Mouse (Mus musculus): Measurements from ENCODE around the gene Egln2. TPM values are rescaled to one million over a fixed set of nuclear protein-coding genes. Genes with fewer than 3 reads are reported as not detected.

Gene Egln2
- polyA plus RNA-seq, 1 experiment from 2014 or later, result 107 TPM

DNA sequence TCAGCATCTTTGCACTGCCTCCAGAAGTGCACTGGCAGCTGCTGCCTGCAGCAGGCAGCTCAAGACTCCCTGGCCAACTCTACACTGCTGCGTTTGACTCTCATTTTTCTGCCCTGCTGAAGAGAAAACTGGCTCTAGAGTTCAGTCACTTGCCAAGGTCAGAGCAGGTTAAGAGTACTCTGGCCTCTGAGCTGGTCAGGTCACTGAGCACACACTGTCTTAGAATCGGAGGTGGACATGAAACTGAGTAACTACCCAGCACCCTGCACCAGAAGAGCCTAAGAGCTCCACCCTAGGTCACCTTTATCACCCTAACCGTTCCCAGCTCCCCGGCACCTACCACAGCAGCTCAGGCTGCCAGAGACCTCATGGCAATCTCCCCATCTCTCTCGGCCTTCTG is 19.4 kb upstream of the Egln2 start:
- Histone ChIP-seq H3K4me2 (replicated peaks) (no peak overlapping the region), H3K4me3 (no peak overlapping the region), H3K27me3 (no peaks in the 10 kb centered on the region), H3K9me3 (no peaks in the 10 kb centered on the region), H3K9ac (replicated peaks) (no peak overlapping the region), H3K4me1 (no peaks in the 10 kb centered on the region), H3K27ac (replicated peaks) (no peak overlapping the region), H3K36me3 (peaks cover 78% of the 10 kb centered on the region)
- no peak for ATAC-seq (replicated peaks)
- WGBS, result 88% methylated on average over 5 of the region's 5 CpGs

DNA sequence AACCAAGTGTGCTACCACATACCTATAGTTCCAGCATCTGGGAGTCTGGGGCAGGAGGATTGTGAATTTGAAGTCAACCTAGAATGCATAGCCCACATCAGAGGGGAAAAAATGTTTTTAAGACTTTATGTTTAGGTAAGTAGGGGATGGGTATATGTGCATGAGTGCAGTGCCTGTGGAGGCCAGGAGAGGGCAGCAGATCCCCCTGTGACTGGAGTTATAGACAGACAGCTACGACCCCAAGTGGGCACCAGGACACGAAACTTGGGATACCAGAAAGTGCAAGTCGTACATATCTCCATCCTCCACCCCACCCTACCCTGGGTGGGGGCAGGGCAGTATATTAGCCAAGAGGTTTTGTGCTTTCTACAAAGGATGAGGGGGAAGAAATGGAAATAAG is 18.4 kb upstream of the Egln2 start:
- Histone ChIP-seq H3K27me3 (no peaks in the 10 kb centered on the region), H3K9me3 (no peaks in the 10 kb centered on the region), H3K4me1 (0 out of 2 replicates have a peak, but pooled peaks cover 2% of the 10 kb centered on the region), H3K27ac (replicated peaks) (no peak overlapping the region), H3K9ac (replicated peaks) (no peak overlapping the region), H3K36me3 (peaks cover 67% of the 10 kb centered on the region), H3K4me3 (no peak overlapping the region), H3K4me2 (replicated peaks) (no peak overlapping the region)
- WGBS, result 55% methylated on average over 3 of the region's 3 CpGs
- no peak for ATAC-seq (replicated peaks)

DNA sequence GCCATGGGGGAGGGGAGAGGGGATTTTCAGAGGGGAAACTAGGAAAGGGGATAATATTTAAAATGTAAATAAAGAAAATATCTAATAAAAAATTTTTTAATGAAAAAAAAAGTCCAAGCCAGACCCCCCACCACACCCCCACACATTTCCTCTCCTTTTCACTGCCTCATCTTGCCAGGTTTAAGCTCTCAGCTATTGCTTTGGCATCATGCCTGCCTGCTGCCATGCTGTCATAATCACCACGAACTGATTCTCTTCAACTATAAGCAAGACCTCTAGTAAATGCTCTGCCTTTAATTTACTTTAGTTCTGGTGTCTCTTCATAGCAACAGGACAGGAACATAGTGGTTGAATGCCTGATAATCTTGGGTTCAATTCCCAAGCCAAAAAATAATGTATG is 15.9 kb upstream of the Egln2 start:
- Histone ChIP-seq H3K27me3 (no peaks in the 10 kb centered on the region), H3K9me3 (no peaks in the 10 kb centered on the region), H3K4me1 (peaks cover 17% of the 10 kb centered on the region), H3K36me3 (peaks cover 43% of the 10 kb centered on the region), H3K9ac (replicated peaks) (no peak overlapping the region), H3K27ac (replicated peaks) (no peak overlapping the region), H3K4me2 (replicated peaks) (no peak overlapping the region), H3K4me3 (no peak overlapping the region)
- 61% methylated on average over 1 of the region's 1 CpGs for WGBS
- ATAC-seq (replicated peaks), result no peak

DNA sequence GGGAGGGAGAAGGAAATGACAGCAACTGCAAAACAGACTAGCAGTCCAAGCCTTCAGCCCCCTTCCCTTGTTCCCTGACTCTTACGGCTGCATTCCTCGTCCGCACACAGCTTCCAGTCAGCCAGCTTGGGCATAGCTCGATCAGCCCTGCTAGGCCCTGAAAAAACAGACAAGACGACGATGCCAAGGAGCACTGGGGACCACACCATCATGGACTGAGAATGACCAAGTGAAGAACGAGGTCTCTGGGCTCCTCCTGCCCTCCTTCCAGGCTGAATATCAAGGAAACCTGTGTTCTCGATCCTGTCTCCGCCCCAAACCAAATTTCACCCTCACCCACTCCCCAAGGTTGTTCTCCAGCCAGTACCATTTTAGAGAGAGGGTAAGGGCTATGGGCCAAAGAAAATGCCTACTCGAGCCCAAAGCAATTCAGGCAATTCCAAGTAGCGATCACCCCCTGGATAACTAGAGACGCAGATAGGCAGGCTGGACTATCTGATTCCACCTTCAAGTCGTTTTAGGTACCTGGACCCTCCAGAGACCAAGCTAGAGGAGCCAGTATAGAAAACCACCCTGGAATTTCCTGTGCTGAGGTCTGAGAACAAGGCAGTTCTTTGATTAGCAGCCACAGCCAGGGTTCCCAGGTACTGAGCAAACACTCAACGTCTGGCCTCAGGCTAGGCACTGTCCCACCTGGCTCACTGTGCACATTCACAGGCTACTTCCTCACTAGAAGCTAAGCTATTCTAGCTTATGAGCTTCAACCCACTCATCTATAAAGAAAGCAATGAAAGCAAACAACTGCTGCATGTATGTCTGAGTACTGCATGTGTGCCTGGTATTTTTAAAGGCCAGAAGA is 14.5 kb upstream of the Egln2 start, which contains the start of the genes Gm21983 and Mia:
TSS of gene Gm21983 (minus strand) at position 250 of the 859 bp plus-strand sequence.
TSS of gene Mia (minus strand) at position 321 of the 859 bp plus-strand sequence.
- Histone ChIP-seq H3K9me3 (no peaks in the 10 kb centered on the region), H3K9ac (replicated peaks) (no peak within 1 kb of the TSS), H3K27ac (replicated peaks) (peak within 1 kb of the TSS; percentile 96; the same call in 1 of the 2 replicates), H3K36me3 (peaks cover 28% of the 10 kb centered on the region), H3K27me3 (no peaks in the 10 kb centered on the region), H3K4me2 (replicated peaks) (no peak within 1 kb of the TSS), H3K4me1 (peaks cover 19% of the 10 kb centered on the region), H3K4me3 (no peak within 1 kb of the TSS)
- 74% methylated on average over 14 of the region's 14 CpGs for WGBS
- no peak for ATAC-seq (replicated peaks)

DNA sequence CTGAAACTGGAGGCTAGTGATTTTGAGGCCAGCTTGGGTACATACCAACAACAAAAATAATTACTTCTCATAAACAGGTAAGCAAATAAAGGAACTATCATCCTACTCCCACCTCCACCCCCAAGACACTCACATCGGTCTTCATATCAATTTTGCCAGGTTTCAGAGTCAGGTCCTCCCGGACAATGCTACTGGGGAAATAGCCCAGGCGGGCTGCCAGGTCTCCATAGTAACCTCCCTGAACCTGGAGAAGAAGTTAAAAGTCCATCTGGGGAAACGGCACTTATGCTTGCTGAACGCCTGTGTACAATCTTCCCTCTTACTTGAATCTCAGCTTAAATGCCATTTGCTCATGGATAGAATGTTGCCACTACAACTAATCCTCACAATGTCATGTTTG is 13.4 kb upstream of the Egln2 start:
- Histone ChIP-seq H3K9ac (replicated peaks) (no peak overlapping the region), H3K9me3 (no peaks in the 10 kb centered on the region), H3K4me3 (no peak overlapping the region), H3K4me2 (replicated peaks) (no peak overlapping the region), H3K27me3 (no peaks in the 10 kb centered on the region), H3K36me3 (peaks cover 18% of the 10 kb centered on the region), H3K4me1 (peaks cover 19% of the 10 kb centered on the region), H3K27ac (replicated peaks) (peak overlapping the region; percentile 96; the same call in 1 of the 2 replicates)
- ATAC-seq (replicated peaks), result no peak
- WGBS, result 50% methylated on average over 5 of the region's 5 CpGs

DNA sequence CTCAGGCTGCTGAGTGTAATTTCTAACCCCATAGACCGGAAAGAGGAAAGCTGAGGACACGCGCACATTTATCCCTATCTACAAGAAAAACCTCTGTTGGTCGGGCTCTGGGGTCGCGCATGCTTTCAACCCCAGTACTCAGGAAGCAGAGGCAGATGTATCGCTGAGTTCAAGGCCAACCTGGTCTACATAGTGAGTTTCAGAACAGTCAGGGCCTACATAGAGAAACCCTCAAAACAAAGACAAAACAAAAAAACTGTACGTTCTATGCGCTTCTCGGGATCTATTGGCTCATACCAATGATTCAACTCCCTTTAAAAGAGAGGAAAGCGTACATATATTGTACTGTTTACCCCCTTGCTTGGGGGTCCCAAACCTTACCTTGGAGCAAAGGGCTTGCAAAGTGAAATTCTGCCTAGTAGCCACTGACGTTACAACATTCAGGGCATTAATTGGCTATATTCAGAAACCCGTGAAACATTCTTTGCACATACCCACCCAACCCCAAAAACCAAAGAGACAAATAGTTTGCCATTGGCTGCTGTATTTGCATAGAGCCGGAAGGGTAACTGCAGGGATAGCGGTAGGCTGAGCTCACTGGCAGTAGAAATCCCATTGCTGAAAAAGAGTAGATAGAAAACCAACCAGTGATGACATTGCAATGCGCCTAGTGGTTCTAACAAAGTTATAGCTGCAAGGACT is 12.8 kb upstream of the Egln2 start:
- Histone ChIP-seq H3K4me2 (replicated peaks) (peak overlapping the region; percentile 53), H3K27me3 (no peaks in the 10 kb centered on the region), H3K4me3 (peak overlapping the region; percentile 84), H3K4me1 (peaks cover 19% of the 10 kb centered on the region), H3K27ac (replicated peaks) (peak overlapping the region; percentile 96), H3K9me3 (no peaks in the 10 kb centered on the region), H3K9ac (replicated peaks) (peak overlapping the region; percentile 42; the same call in 1 of the 2 replicates), H3K36me3 (peaks cover 16% of the 10 kb centered on the region)
- 47% methylated on average over 16 of the region's 16 CpGs for WGBS
- ATAC-seq (replicated peaks), result no peak

DNA sequence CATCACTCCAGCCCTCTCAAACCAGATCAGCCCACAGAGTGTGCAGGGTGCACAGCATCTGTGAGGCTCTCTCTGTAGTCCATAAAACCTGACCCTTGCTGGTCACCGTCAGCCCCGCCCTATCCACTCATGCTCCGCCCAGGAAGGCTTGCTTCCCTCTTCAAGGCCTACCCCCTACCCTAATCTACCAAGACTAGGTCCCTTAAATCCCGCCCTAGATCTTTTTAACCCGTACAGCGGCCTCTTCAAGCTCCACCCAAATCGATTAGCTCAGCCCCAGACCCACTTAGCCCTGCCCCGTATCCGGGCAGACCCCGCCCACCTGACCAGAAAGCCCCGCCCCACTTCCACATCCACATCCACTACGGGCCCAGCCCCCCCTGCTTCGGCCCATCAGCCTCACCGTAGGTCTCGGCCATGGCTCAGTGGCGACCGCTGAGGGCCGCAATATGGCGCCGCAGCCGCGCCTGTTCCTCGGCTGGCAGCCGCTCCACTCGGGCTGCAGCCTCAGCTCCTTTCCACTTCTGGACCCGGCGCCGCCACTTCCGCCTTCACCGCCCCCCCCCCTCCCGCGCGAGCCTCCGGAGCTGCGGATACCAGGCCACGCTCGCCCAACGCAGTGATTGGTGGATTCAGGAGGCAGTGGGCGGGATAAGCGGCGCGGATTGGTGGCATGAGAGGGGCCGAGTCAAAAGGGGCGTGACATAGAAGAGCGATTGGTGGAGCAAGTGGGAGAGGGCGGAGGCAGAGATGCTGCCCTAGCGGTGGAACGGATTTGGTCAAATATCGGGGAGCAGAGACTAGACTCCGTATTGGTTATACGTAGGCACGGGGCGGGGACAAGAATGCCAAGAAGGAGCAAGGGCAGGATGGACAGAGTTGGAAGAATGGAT is 12.0 kb upstream of the Egln2 start, which contains the start of gene Rab4b:
TSS of gene Rab4b (minus strand) at position 573 of the 893 bp plus-strand sequence.
- peak within 1 kb of the TSS; percentile 62 for H3K9ac ChIP-seq (replicated peaks)
- H3K9me3 ChIP-seq, result no peaks in the 10 kb centered on the region
- H3K4me2 ChIP-seq (replicated peaks), result peak within 1 kb of the TSS; percentile 53
- peak within 1 kb of the TSS; percentile 84 for H3K4me3 ChIP-seq
- H3K27ac ChIP-seq (replicated peaks), result peak within 1 kb of the TSS; percentile 96
- H3K36me3 ChIP-seq, result peaks cover 19% of the 10 kb centered on the region; the same call in 1 of the 2 replicates
- peak; percentile 98 for ATAC-seq (replicated peaks)
- no peaks in the 10 kb centered on the region for H3K27me3 ChIP-seq
- H3K4me1 ChIP-seq, result peaks cover 19% of the 10 kb centered on the region
- 1% methylated on average over 52 of the region's 53 CpGs for WGBS

DNA sequence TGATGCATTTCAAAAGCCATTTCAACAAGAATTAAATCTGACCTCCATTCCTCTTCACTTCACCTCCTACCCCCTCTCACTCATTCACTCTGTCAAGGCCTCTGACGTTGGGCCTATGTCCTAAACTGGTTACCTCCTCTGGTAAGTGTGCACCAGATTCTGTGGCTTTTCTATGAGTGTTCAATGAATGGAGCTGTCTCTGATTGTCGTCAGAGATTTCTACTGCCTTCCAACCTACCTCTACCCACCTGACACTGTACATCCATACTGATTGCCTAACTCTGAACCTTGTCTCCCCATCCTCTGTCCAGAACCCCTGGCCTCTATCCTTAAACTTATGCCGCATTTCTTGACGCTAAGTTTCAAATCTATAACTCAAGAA is 11.3 kb upstream of the Egln2 start:
- 21% methylated on average over 4 of the region's 4 CpGs for WGBS
- Histone ChIP-seq H3K36me3 (peaks cover 19% of the 10 kb centered on the region), H3K27me3 (no peaks in the 10 kb centered on the region), H3K9me3 (no peaks in the 10 kb centered on the region), H3K4me3 (peak overlapping the region; percentile 84), H3K4me2 (replicated peaks) (peak overlapping the region; percentile 53), H3K27ac (replicated peaks) (peak overlapping the region; percentile 96), H3K9ac (replicated peaks) (peak overlapping the region; percentile 62), H3K4me1 (peaks cover 19% of the 10 kb centered on the region)
- ATAC-seq (replicated peaks), result no peak

DNA sequence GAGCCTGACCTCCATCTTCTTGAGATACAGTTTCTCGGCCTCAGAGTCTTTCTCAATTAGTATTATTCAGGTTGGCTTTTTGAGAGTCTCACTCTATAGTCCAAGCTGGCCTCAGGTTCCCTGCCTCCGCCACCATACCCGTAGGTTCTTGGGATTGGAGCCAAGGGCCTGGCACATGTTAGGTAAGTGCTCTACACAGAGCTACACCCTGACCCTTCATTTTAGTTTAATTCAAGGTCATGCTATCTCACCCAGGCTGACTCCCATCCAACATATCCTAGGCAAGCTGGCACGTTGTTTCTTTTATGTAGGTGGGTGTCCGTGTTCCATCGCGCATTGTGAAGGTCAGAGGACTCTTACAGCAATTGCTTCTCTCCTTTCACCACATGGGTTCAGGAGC is 8.3 kb upstream of the Egln2 start:
- no peak overlapping the region for H3K27ac ChIP-seq (replicated peaks)
- H3K4me1 ChIP-seq, result peaks cover 16% of the 10 kb centered on the region
- WGBS, result 94% methylated on average over 7 of the region's 7 CpGs
- no peak for ATAC-seq (replicated peaks)
- H3K4me3 ChIP-seq, result no peak overlapping the region
- H3K4me2 ChIP-seq (replicated peaks), result no peak overlapping the region
- no peaks in the 10 kb centered on the region for H3K9me3 ChIP-seq
- H3K36me3 ChIP-seq, result peaks cover 33% of the 10 kb centered on the region
- no peak overlapping the region for H3K9ac ChIP-seq (replicated peaks)
- no peaks in the 10 kb centered on the region for H3K27me3 ChIP-seq

DNA sequence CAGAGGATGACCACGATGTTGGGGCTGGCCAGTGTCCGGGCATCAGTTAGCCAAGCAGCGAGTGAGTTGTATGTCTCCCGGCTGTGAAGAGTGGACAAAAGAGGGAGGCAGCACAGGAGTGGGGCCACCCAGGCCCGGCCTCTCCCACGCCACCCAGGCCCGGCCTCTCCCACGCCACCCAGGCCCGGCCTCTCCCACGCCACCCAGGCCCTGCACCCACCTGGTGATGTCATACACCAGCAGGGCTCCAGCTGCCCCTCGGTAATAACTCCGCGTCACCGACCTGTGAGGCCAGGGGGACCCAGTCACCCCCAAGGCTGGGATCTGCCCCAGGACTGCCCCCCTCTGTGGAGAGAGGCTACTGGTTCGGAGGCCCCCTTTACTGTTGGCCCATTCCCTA is 7.9 kb upstream of the Egln2 start:
- Histone ChIP-seq H3K4me1 (peaks cover 13% of the 10 kb centered on the region), H3K9ac (replicated peaks) (no peak overlapping the region), H3K27me3 (no peaks in the 10 kb centered on the region), H3K4me2 (replicated peaks) (no peak overlapping the region), H3K9me3 (no peaks in the 10 kb centered on the region), H3K4me3 (no peak overlapping the region), H3K36me3 (peaks cover 34% of the 10 kb centered on the region), H3K27ac (replicated peaks) (no peak overlapping the region)
- ATAC-seq (replicated peaks), result no peak
- WGBS, result 93% methylated on average over 15 of the region's 15 CpGs

DNA sequence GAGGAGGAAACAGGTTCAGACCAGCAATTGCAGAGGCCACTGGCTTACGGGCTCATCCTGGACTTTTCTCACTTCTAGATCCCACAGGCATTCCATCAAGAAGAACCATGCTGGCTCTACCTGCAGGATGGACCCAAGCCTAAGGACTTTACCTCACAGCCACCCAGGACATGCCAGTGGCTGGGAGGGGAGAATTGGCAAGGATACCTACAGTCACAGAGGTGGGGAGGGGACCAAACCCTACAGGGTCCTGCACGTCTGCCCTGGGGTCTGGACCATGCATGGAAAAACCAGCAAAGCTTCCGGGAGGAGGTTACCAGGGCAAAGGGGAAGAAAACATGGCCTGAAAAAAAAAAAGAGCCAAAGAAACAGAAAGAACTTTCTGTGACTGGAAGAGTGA is 4.4 kb upstream of the Egln2 start:
- no peak for ATAC-seq (replicated peaks)
- Histone ChIP-seq H3K4me2 (replicated peaks) (no peak overlapping the region), H3K27me3 (no peaks in the 10 kb centered on the region), H3K4me3 (no peak overlapping the region), H3K4me1 (peaks cover 8% of the 10 kb centered on the region), H3K9ac (replicated peaks) (no peak overlapping the region), H3K9me3 (no peaks in the 10 kb centered on the region), H3K27ac (replicated peaks) (no peak overlapping the region), H3K36me3 (peaks cover 34% of the 10 kb centered on the region)
- WGBS, result 91% methylated on average over 3 of the region's 3 CpGs
